Mouse (Mus musculus): ENCODE measurements at regions not wholly inside any gene's neighbourhood (a gene's known extent, or its start where the extent isn't known, plus 50 kb on each side); places are given as distances from the start of the nearest gene placed in this dataset.

DNA sequence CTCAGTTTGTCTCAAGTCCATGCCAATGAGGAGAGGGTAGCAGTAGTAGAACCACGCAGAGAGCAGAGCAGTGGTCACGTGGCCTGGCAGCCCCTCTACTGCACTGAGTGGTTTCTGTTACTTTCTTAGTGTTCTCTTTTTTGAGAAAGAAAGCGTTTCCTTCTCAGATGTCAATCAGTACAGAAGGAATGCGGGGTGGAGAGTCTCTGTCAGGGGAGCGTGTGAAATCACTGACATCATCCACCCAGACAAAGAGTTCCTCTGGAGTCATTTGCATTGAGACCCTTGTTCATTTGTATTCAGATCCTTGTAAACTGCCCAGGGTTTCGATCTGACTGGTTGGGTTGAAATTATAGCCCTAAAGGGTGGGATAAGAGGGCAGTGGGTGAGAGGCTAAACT, 85.8 kb upstream of the Nckap5 start:
- DNase-seq = no peak

DNA sequence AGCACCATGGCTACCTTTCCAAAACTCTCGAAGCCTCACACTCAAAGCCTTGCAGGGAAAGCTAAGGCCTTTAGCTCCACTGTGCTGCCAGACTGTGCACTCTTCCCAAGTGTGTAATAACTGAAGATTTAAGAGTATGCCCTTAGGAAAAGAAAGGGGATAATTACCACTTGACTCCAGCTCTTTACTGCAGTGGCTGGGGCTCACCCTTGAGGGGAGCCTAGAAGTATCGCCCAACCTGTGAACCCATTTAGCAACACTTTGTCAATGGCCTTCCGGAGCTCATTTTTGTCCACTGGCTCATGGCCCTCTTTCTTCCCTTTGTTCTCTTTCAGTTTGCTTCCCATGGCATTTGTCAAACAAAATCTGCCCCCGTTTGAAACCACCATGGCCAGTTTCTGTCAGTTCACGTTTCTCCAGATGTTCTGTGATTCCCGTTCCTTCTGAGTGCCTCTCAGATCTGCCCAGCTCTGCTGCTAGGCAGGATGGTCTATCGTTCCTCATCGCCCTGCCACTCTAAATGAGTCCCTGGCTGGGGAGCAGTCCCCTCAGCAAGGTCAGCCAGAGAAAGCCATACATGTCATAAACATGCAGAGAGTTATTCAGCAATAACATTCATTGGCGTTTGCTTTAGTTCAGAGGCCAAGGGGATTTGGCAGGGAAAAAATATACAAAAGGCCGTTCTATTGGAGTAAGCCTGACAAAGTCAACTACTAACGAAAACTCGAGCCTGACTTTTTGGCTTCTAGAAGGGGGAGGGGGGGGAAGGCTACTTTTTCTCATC, 80.9 kb upstream of the Nckap5 start:
- DNase-seq = no peak

DNA sequence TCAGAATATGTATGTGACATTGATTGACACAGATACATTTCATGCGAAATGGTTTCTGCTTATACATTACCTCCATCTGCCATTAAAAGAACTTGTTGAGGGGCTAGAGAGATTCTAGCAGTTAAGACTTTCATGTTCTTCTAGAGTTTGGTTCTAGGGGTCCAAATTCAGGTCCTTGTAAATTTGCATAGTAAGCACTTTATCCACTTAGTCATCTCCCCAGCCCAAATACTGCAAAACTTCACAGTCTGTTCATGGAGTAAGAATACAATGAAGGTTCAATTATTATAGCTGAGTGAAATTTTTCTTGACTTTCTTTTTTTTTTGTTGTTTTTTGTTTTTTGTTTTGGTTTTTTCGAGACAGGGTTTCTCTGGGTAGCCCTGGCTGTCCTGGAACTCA, 76.8 kb upstream of the Nckap5 start:
- no peak for DNase-seq

DNA sequence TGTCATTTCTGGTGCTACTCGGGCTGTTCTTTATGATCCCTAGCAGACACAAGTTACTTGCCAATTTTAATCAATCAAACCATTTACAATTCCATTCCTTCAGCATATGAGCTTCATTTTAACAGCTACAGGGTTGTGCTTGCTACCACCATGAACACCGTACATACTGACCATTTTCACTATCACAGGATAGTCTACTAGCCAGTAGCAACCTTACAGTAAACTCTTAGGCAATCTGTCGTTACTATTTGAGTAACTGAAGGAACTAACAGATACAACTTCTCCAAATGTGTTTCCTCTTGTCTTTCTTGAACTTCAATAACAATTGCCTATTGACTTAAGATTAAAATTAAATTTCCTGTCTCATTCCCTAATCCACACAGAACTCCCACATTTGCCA, 67.9 kb upstream of the Nckap5 start:
- no peak for DNase-seq

DNA sequence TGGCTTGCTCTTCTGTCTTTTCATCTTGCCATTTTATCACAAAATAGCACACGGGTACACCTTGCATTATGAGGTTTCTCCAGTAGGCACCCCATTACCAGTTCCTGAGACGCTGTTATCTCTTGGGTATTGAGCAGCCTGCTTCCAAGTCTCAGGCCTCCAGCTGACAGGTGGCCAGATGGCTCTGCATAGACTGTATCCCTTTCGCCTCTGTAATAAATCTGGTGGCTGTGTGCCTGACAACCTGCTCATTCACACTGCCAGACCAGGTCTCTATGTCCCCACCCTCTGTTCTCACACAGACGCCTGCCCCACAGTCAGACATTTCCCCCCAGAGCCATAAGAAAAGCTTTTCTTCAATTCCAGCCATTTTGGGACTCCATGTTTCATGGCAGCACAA, 66.3 kb upstream of the Nckap5 start:
- DNase-seq = no peak

DNA sequence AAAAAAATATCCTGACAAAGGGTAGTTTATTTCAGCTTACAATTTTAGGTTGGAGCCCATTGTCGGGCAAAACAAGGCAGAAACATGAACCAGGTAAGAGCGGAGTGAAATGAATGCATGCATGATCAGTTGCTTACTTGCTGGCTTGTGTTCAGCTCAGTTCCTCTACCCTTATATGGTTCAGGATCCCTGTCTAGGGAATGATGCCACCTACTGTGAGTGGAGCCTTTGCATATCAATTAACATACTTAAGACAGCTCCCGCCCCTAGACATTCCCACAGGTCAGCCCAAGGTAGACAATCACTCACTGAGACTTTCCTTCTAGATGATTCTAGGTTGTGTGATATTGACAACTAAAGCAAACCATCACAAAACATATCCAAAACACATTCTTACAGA, 50.2 kb upstream of the Nckap5 start:
- no peak for DNase-seq

All from cerebellum, adult 8-10 months (tissue).